Mouse (Mus musculus) ES-Bruce4 (cell line): Measurements from ENCODE around the gene Lbhd2.

ENCODE experiments used
- CTCF ChIP-seq: IDR thresholded peaks from one replicate; pipeline ENCODE4 v1.8.1; 2011; ENCODE audit warnings: low read depth, low read length
- POLR2A ChIP-seq: IDR thresholded peaks from one replicate; pipeline ENCODE4 v1.8.1; 2011; ENCODE audit warnings: low read length; ENCODE audit not compliant: insufficient read depth

GRCm38 (mm10) chr12:111376053-111376452 is 30.6 kb upstream of the Lbhd2 start:
- TF ChIP-seq CTCF: no peak
- no peak for TF ChIP-seq POLR2A
